Comparison of ENCODE assay signal across 31 mouse cellular contexts in genomic region chr14:28918871-28919270, GRCm38 (mm10).
A peak's percentile ranks its signal among the peaks of the same experiment; 100 is the strongest.
DNase-seq lines count a peak whose midpoint lies in the region; ATAC-seq and TF ChIP-seq lines count a peak whose summit lies in the region.
"Had no signal": no experiment of that assay in that cellular context is flagged by ENCODE, and none has a peak within 500 bp of the region (broad histone marks: within the 10 kb centered on the region; RNA-seq: fewer than 3 reads in every experiment).

No protein-coding gene starts in this region.

- intact Hi-C loops in left cerebral cortex, postnatal 4 days (cut with DNase I): no loop called here

- no peak overlapping the region for H3K4me2 ChIP-seq in forebrain, postnatal 0 days (ENCODE audit: low read depth)
- no peak overlapping the region for H3K4me2 ChIP-seq in forebrain, embryonic 11.5 days (ENCODE audit: low read depth, low read length, severe bottlenecking)
- H3K4me2 ChIP-seq: embryonic facial prominence, embryonic 15.5 days; heart, embryonic 11.5 days; hindbrain, embryonic 12.5 days; intestine, embryonic 15.5 days; limb, embryonic 13.5 days; liver, embryonic 11.5 days; lung, embryonic 15.5 days; midbrain, embryonic 11.5 days had no signal

- no peaks in the 10 kb centered on the region for H3K36me3 ChIP-seq in forebrain, postnatal 0 days (ENCODE audit: insufficient read depth)
- no peaks in the 10 kb centered on the region for H3K36me3 ChIP-seq in forebrain, embryonic 11.5 days (ENCODE audit: control insufficient read depth, insufficient read depth, low read length)
- H3K36me3 ChIP-seq: embryonic facial prominence, embryonic 10.5 days; embryonic facial prominence, embryonic 15.5 days; hindbrain, embryonic 12.5 days; intestine, embryonic 15.5 days; limb, embryonic 13.5 days; lung, embryonic 15.5 days had no signal

- TF ChIP-seq POLR2A in brain, embryonic 14.5 days (IDR thresholded peaks at IDR 0.05; ENCODE audit: borderline replicate concordance, extremely low read depth, insufficient read depth, insufficient read length, poor library complexity, severe bottlenecking): no peak

- no peak; the same call in 1 of the 2 replicates for ATAC-seq in forebrain, postnatal 0 days
- no peak for ATAC-seq in forebrain, embryonic 11.5 days (replicated peaks; ENCODE audit: low FRiP score)
- ATAC-seq: CD4-positive, CD25-positive, alpha-beta regulatory T cell, adult 4 months; hindbrain, postnatal 0 days; intestine, embryonic 15.5 days; midbrain, embryonic 16.5 days had no signal

- H3K9me3 ChIP-seq in forebrain, postnatal 0 days (ENCODE audit: low read length): no peaks in the 10 kb centered on the region
- H3K9me3 ChIP-seq in forebrain, embryonic 11.5 days (ENCODE audit: control insufficient read depth, low read length): no peaks in the 10 kb centered on the region
- H3K9me3 ChIP-seq: embryonic facial prominence, embryonic 10.5 days; embryonic facial prominence, embryonic 15.5 days; hindbrain, embryonic 12.5 days; intestine, embryonic 15.5 days; limb, embryonic 13.5 days; lung, embryonic 15.5 days had no signal

- DNase-seq in forebrain, postnatal 0 days: peak; percentile 57
- DNase-seq in forebrain, embryonic 11.5 days (ENCODE audit: low spot score): no peak
- DNase-seq in brain, embryonic 14.5 days (ENCODE audit: low read depth): peak; percentile 16
- DNase-seq in layer of hippocampus, adult 8-10 months (ENCODE audit: low spot score in 2 of 2): peak; percentile 44 to 53
- DNase-seq in telencephalon, adult 2 months (ENCODE audit: low read depth, low spot score): peak; percentile 50
- DNase-seq in left cerebral cortex, postnatal 4 days: no peak
- no peak for DNase-seq in T-cell, adult 2 months (ENCODE audit: low spot score)
- DNase-seq: cerebellum, adult 11-12 months; cerebellum, postnatal 10 days; gastrocnemius, postnatal 25 days; heart, adult 18-20 months; heart, postnatal 36 days; kidney, adult 2 months; kidney, postnatal 36 days; right cerebral cortex, adult 18-20 months; spleen, adult 18-20 months; thymus, adult 18-20 months; thymus, postnatal 25 days had no signal

- TF ChIP-seq CTCF in forebrain, postnatal 0 days (IDR thresholded peaks at IDR 0.05; ENCODE audit: low read depth): no peak
- no peak for TF ChIP-seq CTCF in brain, embryonic 14.5 days (IDR thresholded peaks at IDR 0.05; ENCODE audit: borderline replicate concordance, extremely low read depth, insufficient read depth, insufficient read length)

- H3K4me3 ChIP-seq in forebrain, postnatal 0 days (ENCODE audit: low read depth, low read length): no peak overlapping the region
- no peak overlapping the region for H3K4me3 ChIP-seq in forebrain, embryonic 11.5 days (ENCODE audit: low read depth, low read length)
- H3K4me3 ChIP-seq: embryonic facial prominence, embryonic 10.5 days; embryonic facial prominence, embryonic 15.5 days; hindbrain, embryonic 12.5 days; intestine, embryonic 15.5 days; left cerebral cortex, adult 2 months; limb, embryonic 13.5 days; lung, embryonic 15.5 days had no signal

- no peaks in the 10 kb centered on the region for H3K27me3 ChIP-seq in forebrain, postnatal 0 days (ENCODE audit: insufficient read depth, low read length)
- H3K27me3 ChIP-seq in forebrain, embryonic 11.5 days (ENCODE audit: control insufficient read depth, insufficient read depth, low read length): no peaks in the 10 kb centered on the region
- H3K27me3 ChIP-seq: embryonic facial prominence, embryonic 15.5 days; hindbrain, embryonic 12.5 days; intestine, embryonic 15.5 days; limb, embryonic 13.5 days; lung, embryonic 15.5 days had no signal

- H3K4me1 ChIP-seq in forebrain, postnatal 0 days (ENCODE audit: insufficient read depth): peaks cover 5% of the 10 kb centered on the region; the same call in 1 of the 2 replicates
- no peaks in the 10 kb centered on the region for H3K4me1 ChIP-seq in forebrain, embryonic 11.5 days (replicated peaks; ENCODE audit: control insufficient read depth, insufficient read depth, low read length)
- H3K4me1 ChIP-seq: embryonic facial prominence, embryonic 10.5 days; intestine, embryonic 15.5 days; lung, embryonic 15.5 days had no signal

- 48% methylated on average over 5 of the region's 5 CpGs for WGBS in forebrain, postnatal 0 days
- WGBS in forebrain, embryonic 11.5 days: 87% methylated on average over 5 of the region's 5 CpGs

- H3K27ac ChIP-seq in forebrain, postnatal 0 days (ENCODE audit: low read depth, low read length): no peak overlapping the region
- no peak overlapping the region for H3K27ac ChIP-seq in forebrain, embryonic 11.5 days (ENCODE audit: low read depth, low read length)
- H3K27ac ChIP-seq: embryonic facial prominence, embryonic 10.5 days; embryonic facial prominence, embryonic 15.5 days; hindbrain, embryonic 12.5 days; hindbrain, postnatal 0 days; intestine, embryonic 15.5 days; left cerebral cortex, adult 2 months; limb, embryonic 13.5 days; lung, embryonic 15.5 days had no signal

- no peak overlapping the region for H3K9ac ChIP-seq in forebrain, postnatal 0 days
- H3K9ac ChIP-seq in forebrain, embryonic 11.5 days (ENCODE audit: low read length): no peak overlapping the region
- H3K9ac ChIP-seq: embryonic facial prominence, embryonic 15.5 days; hindbrain, embryonic 12.5 days; intestine, embryonic 15.5 days; limb, embryonic 13.5 days; lung, embryonic 15.5 days had no signal

Comparison
In these comparisons a context has a peak if more than half of its experiments do, and no peak if none do; other contexts are left out.
1. DNase-seq: peak in forebrain, postnatal 0 days (single experiment), brain, embryonic 14.5 days (single experiment), layer of hippocampus, adult 8-10 months (2 of 2) and telencephalon, adult 2 months (single experiment); none in forebrain, embryonic 11.5 days (single experiment), left cerebral cortex, postnatal 4 days (single experiment) and T-cell, adult 2 months (single experiment).